Mouse (Mus musculus): ENCODE results near the gene Tpp1. TPM values are rescaled to one million over a fixed set of nuclear protein-coding genes. Genes with fewer than 3 reads are reported as not detected.
A peak's percentile ranks its signal among the peaks of the same experiment; 100 is the strongest.
"Not testable (repeated sequence)": the region's sequence is repeated elsewhere in the genome, so short reads cannot be mapped to it uniquely, and the experiment has no call there.

Tpp1 gene
- polyA plus RNA-seq, 1 experiment from 2014 or later: 80.2 TPM

- WGBS: 79% methylated on average over 2 of the region's 2 CpGs
- peaks cover 12% of the 10 kb centered on the region for H3K36me3 ChIP-seq (ENCODE audit: control insufficient read depth, insufficient read depth, low read length)
- H3K4me3 ChIP-seq (ENCODE audit: low read depth, low read length): no peak overlapping the region
- no peak overlapping the region for H3K9ac ChIP-seq (replicated peaks; ENCODE audit: low read depth, low read length)
- H3K4me2 ChIP-seq (replicated peaks; ENCODE audit: low read depth, low read length): no peak overlapping the region
- no peaks in the 10 kb centered on the region for H3K27me3 ChIP-seq (ENCODE audit: control insufficient read depth, insufficient read depth, low read length)
- no peak overlapping the region for H3K27ac ChIP-seq (ENCODE audit: low read length)
- peaks cover 8% of the 10 kb centered on the region; the same call in 1 of the 2 replicates for H3K4me1 ChIP-seq (ENCODE audit: control insufficient read depth, insufficient read depth, low read length)
- ATAC-seq (ENCODE audit: insufficient number of reproducible peaks, insufficient read depth, low FRiP score, low read depth): no peak
- H3K9me3 ChIP-seq (ENCODE audit: control insufficient read depth, low read depth, low read length): no peaks in the 10 kb centered on the region
These were observed 4.3 kb downstream of the Tpp1 start for GRCm38 (mm10) chr7:105747776-105748175.

- H3K4me2 ChIP-seq (replicated peaks; ENCODE audit: low read depth, low read length): peak within 1 kb of the TSS; percentile 75
- H3K27me3 ChIP-seq (ENCODE audit: control insufficient read depth, insufficient read depth, low read length): no peaks in the 10 kb centered on the region
- peak; percentile 96 for ATAC-seq (ENCODE audit: insufficient number of reproducible peaks, insufficient read depth, low FRiP score, low read depth)
- H3K36me3 ChIP-seq (ENCODE audit: control insufficient read depth, insufficient read depth, low read length): peaks cover 29% of the 10 kb centered on the region
- peak within 1 kb of the TSS; percentile 63 for H3K9ac ChIP-seq (replicated peaks; ENCODE audit: low read depth, low read length)
- no peaks in the 10 kb centered on the region for H3K9me3 ChIP-seq (ENCODE audit: control insufficient read depth, low read depth, low read length)
- H3K4me1 ChIP-seq (ENCODE audit: control insufficient read depth, insufficient read depth, low read length): peaks cover 10% of the 10 kb centered on the region; the same call in 1 of the 2 replicates
- H3K4me3 ChIP-seq (ENCODE audit: low read depth, low read length): peak within 1 kb of the TSS; percentile 56
- peak within 1 kb of the TSS; percentile 80 for H3K27ac ChIP-seq (ENCODE audit: low read length)
- WGBS: under 1% methylated on average over 53 of the region's 67 CpGs
These were observed 8.0 kb downstream of the Tpp1 start, which contains the start of gene Taf10 for GRCm38 (mm10) chr7:105743926-105744590. Gene Taf10, minus strand, starts transcription at chr7:105744361.

- peak overlapping the region; percentile 56 for H3K4me3 ChIP-seq (ENCODE audit: low read depth, low read length)
- peak overlapping the region; percentile 29; the same call in 1 of the 2 replicates for H3K27ac ChIP-seq (ENCODE audit: low read length)
- H3K9ac ChIP-seq (replicated peaks; ENCODE audit: low read depth, low read length): peak overlapping the region; percentile 63
- ATAC-seq (ENCODE audit: insufficient number of reproducible peaks, insufficient read depth, low FRiP score, low read depth); H3K27me3 ChIP-seq (ENCODE audit: control insufficient read depth, insufficient read depth, low read length); H3K9me3 ChIP-seq (ENCODE audit: control insufficient read depth, low read depth, low read length): not testable (repeated sequence)
- peaks cover 13% of the 10 kb centered on the region for H3K4me1 ChIP-seq (ENCODE audit: control insufficient read depth, insufficient read depth, low read length)
- 32% methylated on average over 20 of the region's 20 CpGs for WGBS
- peaks cover 25% of the 10 kb centered on the region for H3K36me3 ChIP-seq (ENCODE audit: control insufficient read depth, insufficient read depth, low read length)
- peak overlapping the region; percentile 75 for H3K4me2 ChIP-seq (replicated peaks; ENCODE audit: low read depth, low read length)
These were observed 8.6 kb downstream of the Tpp1 start for GRCm38 (mm10) chr7:105743246-105743925.

- peaks cover 25% of the 10 kb centered on the region for H3K36me3 ChIP-seq (ENCODE audit: control insufficient read depth, insufficient read depth, low read length)
- H3K4me1 ChIP-seq (ENCODE audit: control insufficient read depth, insufficient read depth, low read length): peaks cover 19% of the 10 kb centered on the region
- H3K9me3 ChIP-seq (ENCODE audit: control insufficient read depth, low read depth, low read length); H3K27me3 ChIP-seq (ENCODE audit: control insufficient read depth, insufficient read depth, low read length); ATAC-seq (ENCODE audit: insufficient number of reproducible peaks, insufficient read depth, low FRiP score, low read depth); H3K27ac ChIP-seq (ENCODE audit: low read length); H3K4me3 ChIP-seq (ENCODE audit: low read depth, low read length); H3K9ac ChIP-seq (replicated peaks; ENCODE audit: low read depth, low read length): not testable (repeated sequence)
- WGBS: 85% methylated on average over 7 of the region's 7 CpGs
- H3K4me2 ChIP-seq (replicated peaks; ENCODE audit: low read depth, low read length): 0 out of 2 replicates have a peak overlapping the region, but pooled peaks have one; percentile 75
These were observed 9.4 kb downstream of the Tpp1 start for GRCm38 (mm10) chr7:105742539-105743215.

GRCm38 (mm10) chr7:105741978-105742377, 10.1 kb downstream of the Tpp1 start:
- H3K4me1 ChIP-seq (ENCODE audit: control insufficient read depth, insufficient read depth, low read length): peaks cover 22% of the 10 kb centered on the region
- ATAC-seq (ENCODE audit: insufficient number of reproducible peaks, insufficient read depth, low FRiP score, low read depth): no peak
- no peak overlapping the region for H3K9ac ChIP-seq (replicated peaks; ENCODE audit: low read depth, low read length)
- H3K36me3 ChIP-seq (ENCODE audit: control insufficient read depth, insufficient read depth, low read length): peaks cover 25% of the 10 kb centered on the region
- no peak overlapping the region for H3K4me3 ChIP-seq (ENCODE audit: low read depth, low read length)
- H3K27ac ChIP-seq (ENCODE audit: low read length): no peak overlapping the region
- no peaks in the 10 kb centered on the region for H3K27me3 ChIP-seq (ENCODE audit: control insufficient read depth, insufficient read depth, low read length)
- H3K4me2 ChIP-seq (replicated peaks; ENCODE audit: low read depth, low read length): no peak overlapping the region
- no peaks in the 10 kb centered on the region for H3K9me3 ChIP-seq (ENCODE audit: control insufficient read depth, low read depth, low read length)
- WGBS: 90% methylated on average over 9 of the region's 9 CpGs

GRCm38 (mm10) chr7:105740851-105741250, 11.2 kb downstream of the Tpp1 start:
- no peak overlapping the region for H3K27ac ChIP-seq (ENCODE audit: low read length)
- H3K4me1 ChIP-seq (ENCODE audit: control insufficient read depth, insufficient read depth, low read length): peaks cover 22% of the 10 kb centered on the region
- H3K9ac ChIP-seq (replicated peaks; ENCODE audit: low read depth, low read length): no peak overlapping the region
- no peak for ATAC-seq (ENCODE audit: insufficient number of reproducible peaks, insufficient read depth, low FRiP score, low read depth)
- H3K27me3 ChIP-seq (ENCODE audit: control insufficient read depth, insufficient read depth, low read length): no peaks in the 10 kb centered on the region
- WGBS: 81% methylated on average over 6 of the region's 6 CpGs
- H3K9me3 ChIP-seq (ENCODE audit: control insufficient read depth, low read depth, low read length): no peaks in the 10 kb centered on the region
- no peak overlapping the region for H3K4me2 ChIP-seq (replicated peaks; ENCODE audit: low read depth, low read length)
- H3K36me3 ChIP-seq (ENCODE audit: control insufficient read depth, insufficient read depth, low read length): peaks cover 22% of the 10 kb centered on the region
- no peak overlapping the region for H3K4me3 ChIP-seq (ENCODE audit: low read depth, low read length)

GRCm38 (mm10) chr7:105740089-105740795, 11.8 kb downstream of the Tpp1 start:
- H3K4me1 ChIP-seq (ENCODE audit: control insufficient read depth, insufficient read depth, low read length): peaks cover 22% of the 10 kb centered on the region
- no peak overlapping the region for H3K9ac ChIP-seq (replicated peaks; ENCODE audit: low read depth, low read length)
- no peaks in the 10 kb centered on the region for H3K27me3 ChIP-seq (ENCODE audit: control insufficient read depth, insufficient read depth, low read length)
- no peak overlapping the region for H3K27ac ChIP-seq (ENCODE audit: low read length)
- 84% methylated on average over 13 of the region's 13 CpGs for WGBS
- no peak overlapping the region for H3K4me2 ChIP-seq (replicated peaks; ENCODE audit: low read depth, low read length)
- no peak overlapping the region for H3K4me3 ChIP-seq (ENCODE audit: low read depth, low read length)
- ATAC-seq (ENCODE audit: insufficient number of reproducible peaks, insufficient read depth, low FRiP score, low read depth): no peak
- H3K9me3 ChIP-seq (ENCODE audit: control insufficient read depth, low read depth, low read length): no peaks in the 10 kb centered on the region
- peaks cover 22% of the 10 kb centered on the region for H3K36me3 ChIP-seq (ENCODE audit: control insufficient read depth, insufficient read depth, low read length)

- ATAC-seq (ENCODE audit: insufficient number of reproducible peaks, insufficient read depth, low FRiP score, low read depth): peak; percentile 53
These were observed 13.1 kb downstream of the Tpp1 start for GRCm38 (mm10) chr7:105738948-105739347.

More at GRCm38 (mm10) chr7:105738948-105739347, 13.1 kb downstream of the Tpp1 start:
- no peaks in the 10 kb centered on the region for H3K27me3 ChIP-seq (ENCODE audit: control insufficient read depth, insufficient read depth, low read length)
- H3K4me1 ChIP-seq (ENCODE audit: control insufficient read depth, insufficient read depth, low read length): peaks cover 23% of the 10 kb centered on the region
- 13% methylated on average over 3 of the region's 3 CpGs for WGBS
- peak overlapping the region; percentile 70; the same call in 1 of the 2 replicates for H3K4me3 ChIP-seq (ENCODE audit: low read depth, low read length)
- H3K36me3 ChIP-seq (ENCODE audit: control insufficient read depth, insufficient read depth, low read length): peaks cover 28% of the 10 kb centered on the region
- no peak overlapping the region; the same call in 1 of the 2 replicates for H3K9ac ChIP-seq (replicated peaks; ENCODE audit: low read depth, low read length)
- peak overlapping the region; percentile 71 for H3K4me2 ChIP-seq (replicated peaks; ENCODE audit: low read depth, low read length)
- peak overlapping the region; percentile 96 for H3K27ac ChIP-seq (ENCODE audit: low read length)
- no peaks in the 10 kb centered on the region for H3K9me3 ChIP-seq (ENCODE audit: control insufficient read depth, low read depth, low read length)

Data from stomach, embryonic 14.5 days (tissue).